Mouse (Mus musculus): ENCODE measurements at regions not wholly inside any gene's neighbourhood (a gene's known extent, or its start where the extent isn't known, plus 50 kb on each side); places are given as distances from the start of the nearest gene placed in this dataset.

DNA sequence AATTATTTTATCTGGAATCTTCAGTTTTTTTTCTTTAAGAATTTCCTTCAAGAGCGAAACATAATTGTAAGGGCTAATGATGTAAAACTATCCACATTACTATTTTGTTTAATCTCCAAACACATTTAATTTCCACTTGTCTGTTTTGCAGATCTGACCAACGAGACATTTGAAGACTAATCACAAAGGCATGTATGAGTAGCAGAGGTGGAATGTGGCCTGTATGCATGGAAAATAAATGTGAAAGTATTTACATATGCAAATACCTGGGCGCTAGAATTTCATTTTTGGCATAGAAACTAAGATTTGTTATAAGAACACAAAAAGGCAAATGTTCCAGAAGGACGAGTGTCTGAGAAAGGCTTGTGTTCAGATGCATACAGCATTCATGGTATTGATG, 375.2 kb downstream of the Efnb2 start:
- no peak for DNase-seq
- intact Hi-C loops (cut with DNase I): no loop called here
- Histone ChIP-seq H3K27ac (no peak overlapping the region), H3K4me3 (no peak overlapping the region)
- TF ChIP-seq CTCF (IDR thresholded peaks at IDR 0.05): no peak

GRCm38 (mm10) chr8:8274987-8275386, 386.1 kb downstream of the Efnb2 start:
- H3K4me3 ChIP-seq: no peak overlapping the region
- H3K27ac ChIP-seq: no peak overlapping the region
- no peak for TF ChIP-seq CTCF (IDR thresholded peaks at IDR 0.05)
- DNase-seq: no peak
- intact Hi-C loops (cut with DNase I): no loop called here

DNA sequence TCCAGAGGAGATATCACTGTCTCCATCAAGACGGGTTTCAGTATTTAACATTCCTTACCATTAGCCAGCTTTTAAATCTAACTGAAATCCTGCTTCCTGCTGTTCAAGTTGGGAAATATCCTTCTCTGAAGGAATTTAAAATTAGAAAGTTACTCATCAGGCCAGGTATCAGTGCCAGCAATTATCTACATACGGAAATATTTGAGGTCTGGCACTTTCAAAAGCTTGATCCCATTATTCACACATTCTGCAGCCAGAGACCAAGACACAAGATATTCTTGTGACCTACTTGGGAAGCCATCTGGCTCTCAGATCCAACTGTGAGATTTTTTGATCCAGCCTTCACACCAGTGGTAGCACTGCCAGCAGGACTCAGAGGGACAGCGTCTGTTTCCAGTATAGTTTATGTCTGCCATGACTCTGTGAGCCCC, 386.8 kb downstream of the Efnb2 start:
- no peak for TF ChIP-seq CTCF (IDR thresholded peaks at IDR 0.05)
- DNase-seq: peak; percentile 21
- Histone ChIP-seq H3K4me3 (no peak overlapping the region), H3K27ac (no peak overlapping the region)
- intact Hi-C loops (cut with DNase I): no loop called here

DNA sequence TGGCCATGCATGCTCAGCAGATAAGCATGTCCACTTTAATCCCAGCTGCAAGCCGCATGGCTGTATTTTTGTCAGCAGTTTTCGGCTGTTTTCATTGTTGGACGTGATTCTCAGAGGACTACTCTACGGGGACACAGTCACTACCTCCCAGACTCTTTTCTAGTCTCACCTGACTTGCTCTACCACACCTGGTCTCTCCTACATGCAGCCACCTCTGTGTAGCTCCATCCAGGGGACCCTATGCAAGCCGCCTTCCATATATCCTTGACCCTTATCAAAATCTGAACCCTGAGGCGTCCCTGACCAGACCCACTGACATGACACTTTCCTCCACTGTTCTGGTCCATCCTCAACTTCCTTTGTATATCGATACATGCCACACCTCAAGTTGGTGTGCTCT, 402.2 kb downstream of the Efnb2 start:
- no peak overlapping the region for H3K27ac ChIP-seq
- DNase-seq: no peak
- TF ChIP-seq CTCF (IDR thresholded peaks at IDR 0.05): no peak
- intact Hi-C loops (cut with DNase I): no loop called here
- no peak overlapping the region for H3K4me3 ChIP-seq

DNA sequence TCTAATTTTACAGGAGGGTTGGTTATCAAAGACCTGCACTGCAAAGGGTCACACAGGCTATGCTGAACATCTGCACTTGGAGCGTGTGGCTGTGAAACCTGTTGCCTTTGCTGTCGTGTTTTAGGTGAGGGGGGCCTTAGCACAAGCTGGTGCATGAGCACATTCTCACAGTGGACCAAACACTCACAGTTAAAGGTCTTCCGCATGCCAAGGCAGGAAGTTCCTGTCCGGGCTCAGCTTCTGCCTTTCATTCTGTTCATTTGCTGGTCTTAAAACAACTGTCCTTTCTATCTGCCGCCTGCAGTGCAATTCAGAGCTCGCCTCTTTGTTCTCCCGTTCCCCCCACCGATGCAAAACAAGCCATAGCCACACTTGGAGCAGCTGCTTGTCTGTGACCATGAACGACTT, 402.8 kb downstream of the Efnb2 start:
- no peak overlapping the region for H3K4me3 ChIP-seq
- TF ChIP-seq CTCF (IDR thresholded peaks at IDR 0.05): no peak
- no peak for DNase-seq
- no peak overlapping the region for H3K27ac ChIP-seq
- intact Hi-C loops (cut with DNase I): no loop called here

DNA sequence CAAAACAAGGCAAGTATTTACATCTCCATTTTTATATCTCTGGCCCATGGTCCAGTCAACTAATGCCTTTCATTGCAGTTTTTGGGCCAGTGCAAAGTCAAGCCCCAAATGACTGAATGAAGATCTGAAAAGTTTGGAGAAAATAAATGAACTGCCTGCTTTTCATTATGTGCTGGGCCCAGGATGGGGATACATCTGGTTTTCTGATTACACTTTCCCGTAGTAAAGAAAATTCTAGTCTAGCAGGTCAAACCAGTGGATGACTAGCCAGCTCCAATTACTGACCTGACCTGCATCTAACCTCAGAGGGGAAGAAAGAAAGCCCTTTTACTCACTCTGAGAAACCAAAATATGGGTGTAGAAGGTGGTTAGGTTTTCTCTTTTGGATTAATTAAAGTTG, 404.7 kb downstream of the Efnb2 start:
- DNase-seq: no peak
- H3K27ac ChIP-seq: no peak overlapping the region
- no peak overlapping the region for H3K4me3 ChIP-seq
- intact Hi-C loops (cut with DNase I): no loop called here
- no peak for TF ChIP-seq CTCF (IDR thresholded peaks at IDR 0.05)

DNA sequence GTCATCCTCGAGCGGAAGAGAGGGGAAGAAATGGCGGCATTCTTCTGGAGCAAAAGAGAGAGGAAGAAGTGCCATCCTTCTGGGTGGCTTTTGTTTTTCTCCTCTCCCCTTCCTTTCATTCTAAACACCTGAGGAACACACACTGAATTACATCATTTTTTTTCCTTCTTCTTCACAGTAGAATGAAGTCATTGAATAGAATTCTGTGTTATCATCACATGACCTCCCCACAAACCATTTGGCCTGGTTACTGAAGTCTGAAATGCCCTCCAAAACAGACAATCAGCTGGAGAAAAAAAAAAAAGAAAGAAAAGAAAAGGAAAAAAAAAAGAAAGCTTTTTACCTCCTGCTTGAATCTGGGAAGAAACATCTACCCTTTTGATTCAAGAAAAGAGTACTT, 406.6 kb downstream of the Efnb2 start:
- intact Hi-C loops (cut with DNase I): no loop called here
- no peak for DNase-seq
- no peak overlapping the region for H3K4me3 ChIP-seq
- no peak for TF ChIP-seq CTCF (IDR thresholded peaks at IDR 0.05)
- H3K27ac ChIP-seq: no peak overlapping the region

DNA sequence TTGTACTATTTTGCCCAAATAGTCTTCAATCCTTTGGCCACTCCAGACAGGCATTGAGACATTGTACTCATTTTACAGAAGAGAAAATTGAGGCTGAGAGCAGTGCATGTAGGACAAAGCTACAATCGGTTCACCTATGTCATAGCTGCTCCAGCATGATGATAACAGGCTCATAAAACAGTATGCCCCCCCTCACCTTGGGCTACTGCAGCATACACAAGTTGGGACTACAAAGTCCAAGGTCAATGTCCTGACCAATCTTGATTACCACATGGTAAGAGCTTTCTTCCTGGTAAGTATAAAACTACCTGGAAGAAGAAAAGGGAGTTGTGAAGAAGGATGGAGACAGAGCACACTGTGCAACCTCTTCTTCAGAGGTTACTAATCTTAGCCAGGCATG, 416.4 kb downstream of the Efnb2 start:
- no peak overlapping the region for H3K27ac ChIP-seq
- H3K4me3 ChIP-seq: no peak overlapping the region
- no peak for TF ChIP-seq CTCF (IDR thresholded peaks at IDR 0.05)
- intact Hi-C loops (cut with DNase I): no loop called here
- no peak for DNase-seq

DNA sequence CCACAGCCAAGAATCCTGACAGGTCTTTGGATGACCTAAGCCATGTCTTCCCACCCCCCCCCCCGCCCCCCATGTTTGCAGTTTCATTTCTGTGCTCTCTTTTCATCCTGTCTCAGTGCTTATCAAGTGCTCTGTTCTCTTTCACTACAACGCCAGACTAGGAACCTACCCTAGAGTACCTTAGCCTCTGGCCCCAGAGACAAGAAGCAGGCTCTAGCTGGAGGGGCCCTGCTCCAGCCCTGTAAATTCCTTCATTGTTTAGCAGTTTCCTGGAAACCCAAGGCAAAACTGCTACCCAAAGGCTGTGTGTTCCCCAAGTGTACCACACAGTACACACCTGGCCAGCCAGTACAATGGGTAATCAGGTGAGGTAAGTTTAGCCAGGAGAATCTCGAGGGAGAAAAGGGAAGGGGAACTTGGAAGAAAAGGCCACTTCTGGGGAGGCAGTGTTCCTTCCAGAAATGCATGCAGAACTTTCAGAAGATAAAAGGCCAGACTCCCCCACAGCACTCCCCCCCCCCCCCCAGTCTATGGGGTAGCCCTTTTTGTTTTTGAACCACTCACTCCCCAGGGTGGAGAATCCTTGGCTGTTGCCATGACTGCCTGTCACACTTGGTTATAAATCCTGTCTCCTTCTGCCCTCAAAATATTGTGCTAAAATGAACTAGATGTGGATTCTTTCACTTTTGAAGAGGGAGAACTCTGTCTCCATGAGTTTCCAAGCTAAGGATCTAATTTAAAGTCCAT, 419.1 kb downstream of the Efnb2 start:
- intact Hi-C loops (cut with DNase I): no loop called here
- no peak overlapping the region for H3K27ac ChIP-seq

DNA sequence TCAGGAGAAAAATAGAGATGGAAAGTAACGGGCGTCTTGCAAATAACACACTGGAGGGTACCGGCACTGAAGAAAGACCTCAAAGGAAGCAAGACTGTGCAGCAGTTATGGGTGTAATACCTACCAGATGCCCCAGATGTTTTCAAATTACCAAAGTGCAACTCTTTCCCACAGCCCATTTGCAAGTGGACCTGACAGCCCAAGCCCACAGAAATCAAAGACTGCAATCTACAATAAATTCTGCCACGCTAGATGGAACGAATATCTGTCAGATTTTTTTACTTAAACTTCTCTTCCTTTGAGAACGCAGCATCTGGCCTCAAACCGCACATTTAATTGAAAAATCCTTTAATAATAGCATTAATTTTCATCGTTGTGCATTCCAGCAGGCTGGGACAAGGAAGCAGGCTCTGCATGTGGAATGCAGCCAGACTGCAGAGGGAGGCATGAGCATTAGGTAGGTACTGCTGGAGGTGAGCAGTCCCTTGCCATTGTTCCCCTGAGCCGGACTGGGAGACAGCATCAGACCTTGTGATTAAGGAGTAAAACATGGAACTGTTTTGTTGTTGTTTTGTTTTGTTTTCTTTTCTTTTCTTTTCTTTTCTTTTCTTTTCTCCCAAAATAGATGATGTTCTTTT, 419.9 kb downstream of the Efnb2 start:
- no peak for TF ChIP-seq CTCF (IDR thresholded peaks at IDR 0.05)
- Histone ChIP-seq H3K4me3 (no peak overlapping the region), H3K27ac (no peak overlapping the region)
- no peak for DNase-seq
- intact Hi-C loops (cut with DNase I): no loop called here

More for the DNA sequence above, 419.1 kb downstream of the Efnb2 start:
- TF ChIP-seq CTCF (IDR thresholded peaks at IDR 0.05): no peak
- DNase-seq: no peak
- H3K4me3 ChIP-seq: no peak overlapping the region

DNA sequence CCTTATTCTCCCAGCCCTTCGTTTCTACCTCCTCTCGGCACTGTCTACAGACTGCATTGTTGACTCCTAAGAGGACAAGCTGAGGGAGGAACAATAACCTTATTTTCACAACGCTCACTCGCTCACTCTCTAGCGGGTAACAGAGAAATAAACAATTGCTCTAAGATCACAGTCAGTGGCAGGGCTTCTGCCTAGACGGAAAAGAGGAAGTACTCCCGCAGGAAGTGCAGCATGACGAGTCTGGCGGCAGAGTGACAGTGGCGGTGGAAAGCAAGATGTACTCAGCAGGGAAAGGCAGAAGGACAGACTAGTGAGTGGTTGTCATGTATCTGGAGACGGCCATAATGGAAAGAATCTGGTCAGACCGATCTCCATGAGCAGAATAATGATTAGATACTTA, 421.6 kb downstream of the Efnb2 start:
- H3K27ac ChIP-seq: no peak overlapping the region
- no peak for DNase-seq
- TF ChIP-seq CTCF (IDR thresholded peaks at IDR 0.05): no peak
- no peak overlapping the region for H3K4me3 ChIP-seq
- intact Hi-C loops (cut with DNase I): no loop called here

GRCm38 (mm10) chr8:8238051-8238450, 423.0 kb downstream of the Efnb2 start:
- no peak for TF ChIP-seq CTCF (IDR thresholded peaks at IDR 0.05)
- intact Hi-C loops (cut with DNase I): no loop called here
- no peak overlapping the region for H3K4me3 ChIP-seq
- DNase-seq: no peak
- no peak overlapping the region for H3K27ac ChIP-seq

DNA sequence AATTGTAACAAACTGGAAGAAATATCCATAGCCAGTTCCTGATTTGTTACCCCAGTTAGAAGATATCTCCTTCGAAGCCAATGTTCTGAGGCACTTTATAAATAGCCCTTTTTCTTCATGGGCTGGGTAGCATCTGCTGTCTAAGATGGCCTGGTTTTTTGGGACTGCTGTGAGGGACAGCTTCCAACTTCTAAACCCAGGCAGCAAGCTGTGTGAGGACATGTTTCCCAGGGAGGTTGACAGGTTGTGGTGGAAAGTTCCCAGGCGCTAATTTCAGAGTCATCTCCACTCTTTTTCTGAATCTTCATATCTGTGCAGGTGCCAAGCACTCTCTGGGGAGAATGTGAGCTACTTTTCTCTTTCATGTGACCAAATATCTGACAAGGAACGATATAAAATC, 427.4 kb downstream of the Efnb2 start:
- no peak overlapping the region for H3K27ac ChIP-seq
- intact Hi-C loops (cut with DNase I): no loop called here
- TF ChIP-seq CTCF (IDR thresholded peaks at IDR 0.05): no peak
- DNase-seq: no peak
- H3K4me3 ChIP-seq: no peak overlapping the region

- no peak for TF ChIP-seq CTCF (IDR thresholded peaks at IDR 0.05)
- H3K4me3 ChIP-seq: no peak overlapping the region
- intact Hi-C loops (cut with DNase I): no loop called here
- DNase-seq: no peak
- H3K27ac ChIP-seq: no peak overlapping the region
These were observed 427.9 kb downstream of the Efnb2 start for GRCm38 (mm10) chr8:8233156-8233555.

Measured in gastrocnemius, adult 2 months (tissue).